Mouse (Mus musculus) urinary bladder, postnatal 10 days (tissue): ENCODE results near the gene Auh.

Experiments used
- DNase-seq: peaks from one replicate; pipeline ENCODE4 v3.0.0; 2022; ENCODE audit warnings: low spot score

Gene Auh

DNA sequence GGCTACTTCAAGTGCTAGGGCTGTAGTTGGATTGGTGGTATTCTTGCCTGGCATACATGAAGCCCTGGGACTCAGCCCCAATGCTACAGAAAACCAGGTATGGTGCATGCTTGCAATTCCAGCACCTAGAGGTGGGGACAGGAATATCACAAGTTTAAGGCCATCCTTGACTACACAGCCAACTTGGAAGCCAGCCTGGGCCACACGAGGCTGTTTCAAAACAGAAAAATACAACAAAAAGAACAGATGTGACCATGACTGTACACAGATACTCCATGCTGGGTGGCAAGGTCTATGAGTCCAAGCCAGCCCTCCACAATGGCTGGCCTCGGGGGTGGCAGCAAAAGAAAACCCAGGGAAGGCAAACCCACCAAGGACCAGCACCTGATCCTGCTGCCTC is 95.7 kb downstream of the Auh start:
- no peak for DNase-seq

DNA sequence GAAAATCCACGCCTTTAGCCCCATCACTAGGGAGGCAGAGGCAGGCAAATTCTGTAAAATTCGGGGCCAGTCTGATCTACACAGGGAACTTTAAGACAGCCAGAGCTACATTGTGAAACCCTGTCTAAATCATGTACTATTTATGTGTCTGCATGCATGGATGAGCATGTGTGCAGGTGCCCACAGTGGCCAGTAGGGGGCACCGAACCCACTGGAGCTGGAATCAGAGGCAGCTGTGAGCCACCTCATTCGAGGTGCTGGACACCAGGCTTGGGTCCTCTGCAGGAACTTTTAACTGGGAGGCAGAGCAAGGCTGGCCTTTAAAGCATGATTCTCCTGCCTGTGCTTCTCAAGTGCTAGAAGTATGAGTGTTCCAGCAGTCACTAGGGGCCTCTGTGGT is 96.3 kb downstream of the Auh start:
- DNase-seq = no peak

DNA sequence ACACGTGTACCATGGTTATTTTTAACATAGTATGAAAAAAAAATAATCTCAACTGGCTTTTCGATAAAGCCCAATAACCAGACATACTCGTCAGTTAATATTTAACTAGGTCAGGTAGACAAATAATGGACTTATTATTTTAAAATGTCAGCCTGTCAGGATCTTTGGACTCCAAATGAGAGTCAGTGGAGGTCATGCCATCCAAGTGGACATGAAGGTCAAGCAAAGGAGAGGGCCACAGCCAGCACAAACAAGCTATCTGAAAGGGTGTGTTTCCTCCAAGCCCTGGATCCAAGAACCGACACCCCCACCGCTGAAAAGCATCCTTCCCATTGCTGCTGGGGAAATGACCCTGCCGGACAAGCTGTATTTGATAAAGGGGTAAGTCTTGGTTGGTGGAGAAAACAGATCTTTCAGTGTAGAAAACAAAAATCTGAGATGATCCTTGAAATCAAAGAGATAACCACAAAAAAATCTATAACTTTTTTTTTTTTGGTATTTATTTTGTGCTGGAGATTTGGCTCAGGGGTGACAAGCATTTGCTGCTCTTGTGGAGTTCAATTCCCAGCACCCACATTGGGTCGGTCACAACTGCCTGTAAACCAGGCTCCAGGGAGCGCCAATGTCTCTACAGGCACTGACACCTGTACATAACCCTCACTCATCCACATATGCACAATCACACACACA is 96.9 kb downstream of the Auh start:
- no peak for DNase-seq

DNA sequence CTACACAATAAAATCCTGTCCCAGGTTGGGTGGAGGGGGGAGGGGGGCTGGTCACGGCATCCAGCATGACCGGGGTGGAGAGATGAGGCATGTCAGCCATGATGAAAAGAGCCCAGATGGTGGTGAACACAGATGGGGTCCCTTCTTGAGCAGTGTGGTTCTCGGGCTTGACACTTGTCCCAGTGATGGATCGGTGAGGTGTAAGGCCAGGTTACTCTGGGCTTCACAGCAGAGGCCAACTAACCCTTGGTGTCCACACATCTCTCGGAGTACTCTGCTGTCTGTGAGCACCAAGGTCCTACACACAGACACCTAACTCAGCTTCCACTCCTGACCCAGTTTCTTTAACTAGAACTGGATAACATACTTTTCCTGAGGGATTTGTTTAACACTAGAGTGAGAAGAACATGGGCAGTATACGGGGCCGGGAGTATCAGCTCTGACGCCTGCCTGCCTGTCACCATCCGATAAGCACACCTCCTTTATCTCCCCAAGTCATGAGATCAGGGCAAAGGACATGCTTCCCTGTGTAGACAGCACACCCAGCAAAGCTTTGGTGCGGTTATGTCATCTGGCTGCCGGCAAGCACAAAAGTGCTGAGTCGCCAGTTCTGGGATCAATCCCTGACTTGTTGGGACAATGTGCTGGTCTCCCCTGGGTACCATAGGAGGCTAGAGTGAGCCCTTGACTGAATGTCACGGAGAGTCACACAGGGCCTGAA is 98.3 kb downstream of the Auh start:
- no peak for DNase-seq

DNA sequence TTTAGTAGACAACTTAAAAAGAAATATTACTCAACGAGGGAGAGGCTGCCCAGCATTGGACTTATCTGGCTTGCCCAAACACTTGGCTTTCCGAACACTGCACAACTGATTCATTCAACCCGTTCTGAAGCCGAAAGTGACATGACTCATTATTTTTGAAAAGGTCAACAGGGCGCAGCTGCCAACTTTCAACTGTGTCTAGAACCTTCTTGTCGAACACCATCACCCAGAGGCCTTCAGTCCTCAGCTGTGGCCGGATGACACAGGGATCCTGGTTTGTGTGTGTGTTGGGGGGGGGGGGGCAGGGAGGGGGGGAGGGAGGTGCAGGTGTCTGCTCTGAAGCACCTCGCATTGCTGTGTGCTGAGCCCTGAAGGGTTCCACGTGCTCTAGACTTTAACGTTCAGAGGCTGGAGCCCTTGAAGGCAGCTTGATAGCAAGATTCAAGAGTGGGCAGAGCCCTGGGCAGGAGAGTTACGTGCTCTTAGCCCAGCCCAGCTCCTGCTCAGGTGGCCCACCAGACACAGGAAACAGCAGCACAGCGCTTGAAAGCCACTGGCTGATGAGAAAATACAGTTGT is 100.4 kb downstream of the Auh start:
- no peak for DNase-seq

DNA sequence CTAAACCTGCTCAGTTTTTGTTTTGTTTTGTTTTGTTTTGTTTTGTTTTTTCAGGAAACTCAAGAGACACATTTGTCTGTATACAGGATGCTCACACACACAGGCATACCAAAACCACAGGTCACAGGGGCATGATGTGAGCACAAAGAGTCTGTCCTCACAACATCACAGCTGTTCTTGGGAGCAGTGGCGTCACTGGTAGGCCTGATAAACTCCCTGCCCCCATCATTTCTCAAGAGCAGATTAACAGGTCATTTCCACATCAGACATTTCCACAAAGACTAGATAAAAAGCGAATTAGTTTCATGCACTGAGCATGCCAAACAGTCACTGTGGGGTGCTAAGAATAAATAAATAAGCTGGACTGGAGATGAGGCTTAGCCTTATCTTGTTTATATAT is 101.3 kb downstream of the Auh start:
- DNase-seq = no peak

DNA sequence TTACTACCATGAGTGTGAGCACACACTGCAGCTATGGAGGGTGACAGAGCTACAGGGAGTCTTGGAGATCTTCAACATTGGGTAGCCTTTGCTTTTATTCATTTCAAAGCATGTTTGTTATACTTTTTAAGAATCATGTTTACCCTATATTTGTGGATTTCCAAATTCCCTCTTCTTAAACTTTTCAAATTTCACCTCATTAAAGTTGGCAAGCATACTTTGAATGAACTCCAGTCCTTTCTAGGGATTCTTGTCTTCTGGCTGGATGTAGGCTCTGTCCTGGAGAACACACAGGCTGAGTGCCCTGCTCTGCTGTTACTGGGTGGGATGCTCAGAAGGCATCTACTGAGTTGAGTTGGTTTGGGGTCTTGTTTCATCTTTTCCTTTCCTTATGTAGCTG is 102.8 kb downstream of the Auh start:
- DNase-seq = no peak

DNA sequence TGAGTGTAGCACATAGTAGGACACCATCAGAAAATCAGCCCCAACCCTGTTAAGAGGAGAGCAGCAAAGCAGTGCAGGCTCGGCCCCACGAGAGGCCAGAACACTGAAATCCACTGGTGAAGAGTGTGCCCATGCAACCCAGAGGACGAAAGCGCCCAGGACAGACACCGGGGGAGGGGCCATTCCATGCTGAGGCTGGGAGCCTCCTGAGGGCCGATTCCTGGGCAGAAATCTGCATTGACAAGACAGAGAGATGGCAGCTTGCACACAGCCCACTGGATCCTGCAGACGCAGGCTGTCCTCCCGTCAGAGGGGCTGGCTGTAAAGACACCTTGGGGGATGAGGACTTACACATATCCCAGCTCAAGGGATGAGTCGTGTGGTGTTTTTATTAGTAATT is 104.7 kb downstream of the Auh start:
- no peak for DNase-seq

DNA sequence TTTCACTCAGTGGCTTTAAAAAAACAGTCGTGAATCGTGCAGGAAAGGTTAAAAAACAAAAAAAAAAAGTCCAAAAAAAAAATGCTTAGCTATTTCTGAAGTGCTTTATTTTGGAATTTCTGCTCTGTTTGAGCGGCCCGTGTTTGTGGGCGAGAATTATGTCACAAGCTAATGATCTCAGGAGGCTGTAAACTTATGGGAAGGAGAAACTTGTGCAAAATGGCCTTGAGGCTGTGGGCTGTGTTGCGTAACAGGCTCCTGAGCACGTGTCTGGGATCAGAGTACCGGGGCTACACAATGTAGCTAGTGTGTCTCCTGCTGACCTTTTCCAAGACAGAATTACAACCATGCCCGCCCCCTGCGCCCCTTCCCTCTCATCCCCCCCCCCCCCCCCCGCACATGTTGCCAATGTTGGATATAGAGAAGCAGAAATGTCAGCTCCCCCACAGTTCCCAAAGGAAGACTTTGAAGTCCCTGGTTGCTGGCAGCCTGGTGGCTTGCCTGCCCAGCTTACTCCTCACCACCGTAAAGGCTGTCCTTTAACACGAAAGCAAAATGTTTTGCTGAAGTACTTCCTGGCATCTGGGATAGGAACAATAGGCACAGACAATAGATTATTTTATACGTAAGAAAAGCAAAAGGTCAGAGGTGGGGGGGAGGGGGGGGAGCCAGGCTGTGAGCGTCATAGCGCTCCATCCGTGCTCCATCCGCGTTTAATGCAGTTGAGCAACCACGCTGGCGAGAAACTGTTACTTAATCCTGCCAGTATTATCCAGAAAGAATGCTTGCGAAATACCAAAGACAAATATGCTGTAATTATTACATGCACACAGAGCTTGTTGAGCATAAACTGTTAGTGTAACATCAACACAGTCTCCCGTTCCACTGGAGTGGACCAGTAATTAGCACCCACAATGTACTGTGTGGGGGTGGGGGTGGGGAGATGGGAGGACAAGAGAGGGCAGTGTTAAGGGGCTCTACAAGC is 107.0 kb downstream of the Auh start:
- no peak for DNase-seq

DNA sequence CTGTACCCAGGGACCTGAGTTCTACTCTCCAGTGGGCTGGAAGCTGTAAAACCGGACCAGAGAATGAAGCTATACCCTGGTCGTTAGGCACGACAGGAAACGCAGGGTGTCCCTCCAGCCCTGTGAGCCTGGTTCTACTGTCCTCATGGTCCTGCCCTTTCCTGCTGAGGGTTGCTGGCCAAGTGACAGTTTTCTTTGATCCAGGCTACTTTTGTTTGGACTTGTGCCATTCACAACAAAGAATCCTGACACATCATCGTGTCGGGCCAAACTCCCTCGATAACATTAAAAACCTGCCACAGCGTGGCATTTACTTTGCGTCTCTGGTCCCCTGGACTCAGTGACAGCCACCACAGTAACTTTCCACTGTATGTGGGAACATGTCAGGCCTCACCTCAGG is 107.9 kb downstream of the Auh start:
- DNase-seq = no peak

DNA sequence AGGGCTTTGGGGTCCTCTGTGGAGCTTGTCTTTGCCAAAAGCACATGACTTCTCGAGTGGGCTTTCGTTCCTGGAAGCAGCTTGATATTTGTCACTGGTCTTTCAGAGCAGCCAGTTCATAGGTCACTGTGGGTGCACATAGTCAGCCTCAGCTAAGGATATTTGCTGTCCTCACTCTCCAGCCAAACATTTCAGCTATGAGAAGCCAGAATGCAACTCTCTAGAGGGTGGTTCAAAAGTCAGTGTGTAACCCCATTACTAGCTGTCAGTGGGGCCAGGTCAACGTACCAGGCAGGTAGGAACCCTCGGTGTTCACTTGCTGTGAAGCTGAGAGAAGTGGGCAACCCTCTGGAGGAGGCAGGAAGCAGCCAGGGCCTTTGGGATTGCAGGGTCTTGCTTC is 109.6 kb downstream of the Auh start:
- no peak for DNase-seq

DNA sequence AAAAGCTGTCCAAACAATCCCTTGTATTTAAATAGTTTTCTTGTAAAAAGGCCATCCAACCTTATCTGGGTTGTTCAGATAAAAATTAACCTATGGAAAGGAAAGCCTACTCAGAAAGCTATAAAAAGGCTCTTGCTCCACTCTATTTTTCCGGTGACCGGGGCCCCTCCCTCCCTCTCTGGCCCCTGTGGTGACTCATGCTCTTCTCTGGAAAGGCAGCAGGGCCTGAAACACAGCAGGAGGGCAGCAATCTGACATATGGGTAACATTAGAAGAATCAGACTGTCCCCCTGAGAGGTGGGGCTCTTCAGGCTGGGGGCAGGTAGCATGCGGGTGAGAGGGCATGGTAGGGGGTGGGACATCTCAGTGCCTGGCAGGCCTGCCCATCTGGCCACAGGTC is 110.7 kb downstream of the Auh start:
- no peak for DNase-seq

DNA sequence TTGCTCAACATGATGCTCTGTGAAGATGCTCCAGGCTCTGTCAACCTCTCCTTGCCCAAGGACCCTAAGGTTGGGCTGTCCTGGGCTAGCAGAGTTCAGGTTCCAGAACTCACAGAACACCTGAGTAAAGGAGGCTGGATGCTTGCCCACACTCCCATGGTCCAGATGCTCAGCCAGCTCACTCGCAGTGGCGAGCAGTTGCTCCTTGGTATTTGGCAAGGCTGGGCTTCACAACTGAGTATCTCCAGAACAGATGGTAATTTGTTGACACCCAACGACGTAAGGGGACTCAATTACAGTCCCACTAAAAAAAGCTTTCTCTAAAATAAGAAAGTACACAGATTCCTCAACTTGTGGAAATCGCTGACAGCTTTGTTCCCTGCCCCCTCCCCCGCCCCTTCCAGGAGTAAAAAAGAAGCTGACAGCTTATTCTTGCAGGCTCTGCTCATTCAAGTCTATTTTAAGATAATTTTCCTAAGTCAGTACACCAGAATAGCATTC is 111.4 kb downstream of the Auh start:
- no peak for DNase-seq

DNA sequence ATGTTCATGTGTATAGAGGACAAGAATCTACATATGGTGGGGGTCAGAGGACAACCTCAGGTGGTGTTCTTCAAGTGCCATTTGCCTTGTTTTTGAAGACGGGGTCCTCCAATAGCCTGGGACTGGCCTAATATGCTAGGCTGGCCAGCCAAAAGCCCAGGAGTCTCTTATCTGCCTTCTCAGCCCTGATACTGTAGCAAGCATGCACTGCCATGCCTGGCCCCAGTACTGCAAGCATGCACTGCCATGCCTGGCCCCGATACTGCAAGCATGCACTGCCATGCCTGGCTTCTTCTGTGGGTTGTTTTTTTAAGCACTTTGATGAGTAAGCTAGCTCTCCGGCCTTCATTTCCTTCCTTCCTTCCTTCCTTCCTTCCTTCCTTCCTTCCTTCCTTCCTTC is 115.7 kb downstream of the Auh start:
- DNase-seq = no peak

DNA sequence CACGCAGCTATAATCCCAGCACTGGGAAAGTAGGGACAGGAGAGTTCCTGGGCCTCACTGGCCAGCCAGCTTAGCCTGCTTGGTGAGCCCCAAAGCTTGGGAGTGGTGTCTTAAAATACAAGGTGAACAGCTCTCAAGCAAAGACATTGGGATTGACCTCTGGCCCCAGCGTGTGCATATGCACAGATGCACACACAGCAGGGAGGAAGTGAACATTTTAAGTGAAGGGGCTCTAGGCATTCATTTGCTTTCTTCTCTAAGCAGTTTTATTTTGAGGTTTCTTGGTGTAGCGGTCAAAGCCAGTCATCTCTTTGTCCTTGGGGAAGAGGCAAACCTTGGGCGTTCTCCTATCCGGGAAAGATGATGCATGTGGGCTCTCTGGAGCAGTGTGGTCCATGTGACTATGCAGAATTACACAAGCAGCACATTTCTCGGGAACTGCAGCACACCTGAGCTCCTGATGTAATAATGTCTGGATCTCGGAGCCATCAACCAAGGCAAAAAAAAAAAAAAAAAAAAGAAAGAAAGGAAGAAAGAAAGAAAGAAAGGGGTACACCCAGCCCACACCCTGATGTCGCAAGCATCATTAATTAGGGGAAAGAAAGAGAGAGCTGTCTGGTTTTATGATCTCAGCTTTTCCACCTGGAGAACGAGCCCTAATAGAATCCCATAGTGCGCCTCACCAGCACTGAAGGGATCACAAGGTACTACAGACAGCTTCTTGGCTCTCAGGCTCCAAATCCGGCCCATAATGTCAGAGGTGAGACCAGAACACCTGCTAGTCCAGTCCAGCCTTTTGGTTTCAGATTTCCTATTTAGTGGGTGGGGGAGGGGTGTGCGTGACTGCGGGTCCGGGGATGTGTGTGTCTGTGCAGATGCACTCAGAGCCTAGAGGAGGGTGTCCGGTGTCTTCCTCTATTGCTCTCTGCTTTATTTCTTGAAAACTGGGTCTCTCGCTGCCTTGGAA is 116.6 kb downstream of the Auh start:
- no peak for DNase-seq

DNA sequence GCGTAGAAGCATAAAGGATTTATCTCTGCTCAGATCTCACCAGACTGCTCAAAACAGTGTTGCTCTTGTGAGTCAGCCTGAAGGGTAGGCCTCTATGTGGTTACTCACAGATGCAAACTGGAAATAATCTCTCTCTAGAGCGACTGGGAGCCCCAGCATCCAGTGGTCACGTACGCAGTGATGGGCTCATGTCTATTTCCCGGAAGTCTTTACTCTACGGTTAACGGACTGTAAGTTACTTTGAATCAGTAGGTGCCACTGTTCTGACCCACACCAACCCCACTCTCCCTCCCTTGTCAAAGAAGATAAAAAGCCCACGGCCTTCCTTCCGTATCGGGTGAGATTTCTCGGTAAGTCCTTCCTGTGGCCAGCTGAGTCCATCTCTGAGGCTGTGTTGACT is 121.8 kb downstream of the Auh start:
- DNase-seq = no peak

DNA sequence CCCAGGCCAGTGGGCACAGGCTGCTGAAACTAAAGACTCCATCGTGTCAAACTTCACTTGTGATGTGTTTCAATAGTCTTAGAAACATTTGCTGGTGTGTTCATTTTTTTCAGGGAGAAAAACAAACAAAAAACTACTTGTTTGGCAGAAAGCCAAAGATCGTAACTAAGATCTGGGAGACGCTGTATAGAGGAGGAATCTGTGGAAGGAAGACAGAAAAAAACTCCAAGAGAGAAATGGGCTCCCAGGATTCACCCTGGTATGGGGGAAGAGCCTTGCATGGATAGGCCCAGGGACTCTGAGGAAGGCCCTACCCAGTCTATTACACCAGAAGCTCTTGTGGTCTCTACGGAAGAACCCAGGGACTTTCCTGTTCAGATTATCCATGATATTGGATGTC is 123.5 kb downstream of the Auh start:
- DNase-seq = no peak

DNA sequence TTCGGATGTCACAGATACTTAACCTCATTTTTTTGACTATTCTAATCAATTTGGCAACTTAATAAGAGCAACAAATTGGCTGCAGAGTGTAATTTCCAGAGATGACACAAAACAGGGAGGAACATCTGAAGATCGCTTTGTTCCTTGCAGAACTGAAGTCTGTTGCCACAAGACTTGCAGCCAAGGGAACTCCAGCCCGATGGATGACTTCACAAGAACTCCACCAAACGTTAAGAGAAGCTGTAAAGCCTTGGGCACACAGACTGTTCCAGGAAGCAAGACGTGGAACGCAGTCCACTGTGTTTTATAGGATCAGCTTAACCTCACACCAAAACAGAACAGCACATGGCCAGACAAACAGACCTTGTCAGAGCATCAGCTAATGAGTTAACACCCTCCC is 123.9 kb downstream of the Auh start:
- no peak for DNase-seq

DNA sequence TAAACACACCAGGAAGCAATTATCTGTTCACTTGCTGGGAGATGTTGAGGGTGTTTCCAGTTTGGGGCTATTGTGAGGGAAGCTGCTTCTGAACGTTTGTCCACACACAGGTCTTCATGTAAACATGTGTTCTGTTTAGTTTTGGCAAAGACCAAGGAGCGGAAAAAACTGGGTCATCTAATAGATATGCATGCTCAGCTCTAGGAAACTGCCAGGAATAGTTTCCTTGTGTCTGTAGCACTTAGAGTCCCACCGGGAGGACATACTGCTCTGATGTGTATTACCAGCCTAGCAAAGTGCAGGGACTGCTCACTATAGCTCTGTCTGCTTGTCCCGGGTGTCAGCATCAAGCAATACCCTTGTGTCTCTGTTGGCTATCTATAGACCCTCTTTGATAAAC is 127.0 kb downstream of the Auh start:
- no peak for DNase-seq

DNA sequence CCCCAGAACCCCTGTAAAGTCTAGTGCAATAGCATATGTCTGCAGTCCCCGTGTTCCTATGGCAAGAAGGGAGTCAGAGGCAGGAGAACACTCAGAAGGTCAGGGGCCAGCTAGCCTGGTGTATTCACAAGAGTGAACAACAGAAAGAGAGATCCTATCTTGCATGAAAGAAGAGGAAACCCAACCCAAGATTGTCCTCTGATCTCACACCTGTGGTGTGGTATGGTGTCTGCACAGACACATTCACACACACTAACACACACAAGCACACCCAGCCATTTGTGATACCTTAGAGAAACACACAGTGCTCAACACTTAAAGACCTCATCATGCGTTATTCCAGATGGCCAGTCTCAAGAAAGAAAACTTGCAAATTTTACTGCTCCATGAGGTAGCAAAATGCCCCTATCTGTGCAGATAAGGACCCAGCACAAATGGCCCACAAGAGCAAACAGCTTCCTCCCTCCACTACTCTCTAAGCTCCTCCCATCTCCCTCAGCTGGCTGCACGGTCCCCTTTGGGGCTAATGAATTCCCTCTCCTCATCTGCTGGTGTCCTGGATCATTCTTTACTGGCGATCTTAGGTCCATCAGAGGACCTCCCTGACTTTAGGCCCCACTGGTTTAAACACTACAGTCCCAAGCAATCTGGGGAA is 128.7 kb downstream of the Auh start:
- DNase-seq = no peak

DNA sequence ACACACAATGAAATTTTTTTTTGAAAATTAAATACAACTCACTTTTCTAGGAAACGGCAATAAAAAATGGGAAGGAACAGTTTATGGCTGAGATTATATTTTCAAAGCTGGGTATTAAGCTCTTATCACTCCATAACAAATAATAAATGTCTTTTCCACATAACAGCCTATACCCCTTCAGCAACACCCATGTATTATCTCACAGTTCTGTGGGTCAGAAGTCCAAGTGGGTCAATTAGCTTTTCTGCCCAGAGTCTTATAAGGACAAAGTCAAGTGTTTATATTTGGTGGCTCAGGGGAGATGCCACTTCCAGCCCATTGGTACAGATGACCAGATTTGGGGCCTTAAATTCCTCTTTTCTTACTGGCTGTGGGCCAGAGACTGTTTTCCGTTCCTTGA is 129.4 kb downstream of the Auh start:
- DNase-seq = no peak
